ENCODE assay signal across 11 mouse cellular contexts in genomic region chr2:116072706-116073105, GRCm38 (mm10). TPM values are rescaled to one million over a fixed set of nuclear protein-coding genes. Genes with fewer than 3 reads are reported as not detected.
A peak's percentile ranks its signal among the peaks of the same experiment; 100 is the strongest.
DNase-seq lines count a peak whose midpoint lies in the region; ATAC-seq and TF ChIP-seq lines count a peak whose summit lies in the region.
"Had no signal": no experiment of that assay in that cellular context is flagged by ENCODE, and none has a peak within 500 bp of the region (broad histone marks: within the 10 kb centered on the region; RNA-seq: fewer than 3 reads in every experiment).

No protein-coding gene starts in this region.

- peak overlapping the region; percentile 31; the same call in 1 of the 2 replicates for H3K4me3 ChIP-seq in left cerebral cortex, adult 2 months
- H3K4me3 ChIP-seq in forebrain, embryonic 11.5 days (ENCODE audit: low read depth, low read length): peak overlapping the region; percentile 75
- peak overlapping the region; percentile 78 for H3K4me3 ChIP-seq in intestine, embryonic 14.5 days (ENCODE audit: low read depth, low read length)
- H3K4me3 ChIP-seq in neural tube, embryonic 15.5 days (replicated peaks): peak overlapping the region; percentile 36

- no peak for TF ChIP-seq CTCF in left cerebral cortex, adult 2 months (IDR thresholded peaks at IDR 0.05)

- H3K9ac ChIP-seq in forebrain, embryonic 11.5 days (ENCODE audit: low read length): peak overlapping the region; percentile 58; the same call in 1 of the 2 replicates
- peak overlapping the region; percentile 97 for H3K9ac ChIP-seq in intestine, embryonic 14.5 days (ENCODE audit: low read length)
- H3K9ac ChIP-seq in neural tube, embryonic 15.5 days (replicated peaks): peak overlapping the region; percentile 46; the same call in 1 of the 2 replicates
- H3K9ac ChIP-seq: liver, embryonic 15.5 days had no signal

- intact Hi-C loops in left cerebral cortex, adult 2 months (cut with DNase I): loop anchor here (10.0 kb wide), 3 partner anchors 752 to 1448 kb away; no protein-coding TSS in a partner anchor

- H3K9me3 ChIP-seq in forebrain, embryonic 11.5 days (ENCODE audit: control insufficient read depth, low read length): no peaks in the 10 kb centered on the region
- no peaks in the 10 kb centered on the region for H3K9me3 ChIP-seq in intestine, embryonic 14.5 days (ENCODE audit: control insufficient read depth, low read length)
- no peaks in the 10 kb centered on the region for H3K9me3 ChIP-seq in neural tube, embryonic 15.5 days (replicated peaks)
- H3K9me3 ChIP-seq: liver, embryonic 15.5 days had no signal

- H3K4me2 ChIP-seq in forebrain, embryonic 11.5 days (ENCODE audit: low read depth, low read length, severe bottlenecking): peak overlapping the region; percentile 82
- peak overlapping the region; percentile 68 for H3K4me2 ChIP-seq in intestine, embryonic 14.5 days (ENCODE audit: low read length)
- H3K4me2 ChIP-seq in neural tube, embryonic 15.5 days: peak overlapping the region; percentile 81
- H3K4me2 ChIP-seq: liver, embryonic 15.5 days had no signal

- ATAC-seq in forebrain, embryonic 11.5 days (replicated peaks; ENCODE audit: low FRiP score): no peak
- ATAC-seq in intestine, embryonic 14.5 days (replicated peaks; ENCODE audit: low FRiP score, low TSS enrichment, low read depth): no peak
- no peak for ATAC-seq in neural tube, embryonic 15.5 days (ENCODE audit: low FRiP score)
- no peak for ATAC-seq in granulocyte monocyte progenitor cell, adult 5-6 weeks (replicated peaks; ENCODE audit: poor library complexity, severe bottlenecking)

- peaks cover 20% of the 10 kb centered on the region for H3K4me1 ChIP-seq in forebrain, embryonic 11.5 days (replicated peaks; ENCODE audit: control insufficient read depth, insufficient read depth, low read length)
- H3K4me1 ChIP-seq in intestine, embryonic 14.5 days (replicated peaks; ENCODE audit: control insufficient read depth, insufficient read depth, low read length): peaks cover 13% of the 10 kb centered on the region
- peaks cover 29% of the 10 kb centered on the region for H3K4me1 ChIP-seq in neural tube, embryonic 15.5 days

- H3K36me3 ChIP-seq in forebrain, embryonic 11.5 days (ENCODE audit: control insufficient read depth, insufficient read depth, low read length): no peaks in the 10 kb centered on the region
- no peaks in the 10 kb centered on the region for H3K36me3 ChIP-seq in intestine, embryonic 14.5 days (ENCODE audit: control insufficient read depth, insufficient read depth, low read length)
- H3K36me3 ChIP-seq in neural tube, embryonic 15.5 days: no peaks in the 10 kb centered on the region
- H3K36me3 ChIP-seq: liver, embryonic 15.5 days had no signal

- peak overlapping the region; percentile 28 for H3K27ac ChIP-seq in left cerebral cortex, adult 2 months
- no peak overlapping the region for H3K27ac ChIP-seq in forebrain, embryonic 11.5 days (ENCODE audit: low read depth, low read length)
- peak overlapping the region; percentile 98; the same call in 1 of the 2 replicates for H3K27ac ChIP-seq in intestine, embryonic 14.5 days (ENCODE audit: low read depth)
- H3K27ac ChIP-seq in neural tube, embryonic 15.5 days (replicated peaks): peak overlapping the region; percentile 73; the same call in 1 of the 2 replicates
- H3K27ac ChIP-seq: liver, embryonic 15.5 days had no signal

- DNase-seq in left cerebral cortex, adult 2 months (ENCODE audit: extremely low spot score in 1 of 2, low spot score in 2 of 2): no peak
- no peak for DNase-seq in left cerebral cortex, adult 18-20 months (ENCODE audit: low spot score in 2 of 2)
- no peak for DNase-seq in forebrain, embryonic 11.5 days (ENCODE audit: low spot score)
- DNase-seq in intestine, embryonic 14.5 days (ENCODE audit: low spot score): peak; percentile 57
- no peak for DNase-seq in urinary bladder, postnatal 36 days (ENCODE audit: low spot score in 2 of 2)
- DNase-seq in spleen, postnatal 4 days (ENCODE audit: low spot score in 2 of 2): no peak
- DNase-seq: cerebellum, adult 11 months; gastrocnemius, postnatal 36 days had no signal

- peaks cover 22% of the 10 kb centered on the region for H3K27me3 ChIP-seq in forebrain, embryonic 11.5 days (ENCODE audit: control insufficient read depth, insufficient read depth, low read length)
- peaks cover 31% of the 10 kb centered on the region; the same call in 1 of the 2 replicates for H3K27me3 ChIP-seq in intestine, embryonic 14.5 days (replicated peaks; ENCODE audit: control insufficient read depth, insufficient read depth, low read length)
- H3K27me3 ChIP-seq in neural tube, embryonic 15.5 days (replicated peaks): peaks cover 12% of the 10 kb centered on the region

- 2% methylated on average over 5 of the region's 5 CpGs for whole genome bisulfite sequencing in forebrain, embryonic 11.5 days
- 9% methylated on average over 5 of the region's 5 CpGs for WGBS in intestine, embryonic 14.5 days
- WGBS in neural tube, embryonic 15.5 days: 12% methylated on average over 5 of the region's 5 CpGs

RNA-seq across cellular contexts. Expression of gene Meis2, which starts 7.1 kb away (rescaled TPM):
- 100 to 1,000 TPM; 110 to 116 TPM for total RNA-seq in left cerebral cortex, adult 2 months (2021)
- total RNA-seq in left cerebral cortex, adult 18-20 months (2021): 100 to 1,000 TPM; 109 to 117 TPM
- 75.4 and 77.2 TPM in 2 replicates for polyA plus RNA-seq in forebrain, embryonic 11.5 days (2014; fragmentation: Nextera tagmentation; extraction: Ambion mirVana)
- polyA plus RNA-seq in intestine, embryonic 14.5 days (2014; fragmentation: Nextera tagmentation; extraction: Ambion mirVana): 67.3 and 73.2 TPM in 2 replicates
- 74.4 and 95.5 TPM in 2 replicates for polyA plus RNA-seq in neural tube, embryonic 15.5 days (2015; fragmentation: Nextera tagmentation; extraction: Ambion mirVana)
- total RNA-seq in granulocyte monocyte progenitor cell, adult 5-6 weeks (2014; fragmentation: Nextera tagmentation): not detected in 2 replicates
- not detected in 2 replicates for total RNA-seq in granulocyte monocyte progenitor cell, adult 5-6 weeks (2017)

Comparison
In these comparisons a context has a peak if more than half of its experiments do, and no peak if none do; other contexts are left out.
1. H3K9ac ChIP-seq: peak in every context shown above with its lines; median percentile 97 in intestine, embryonic 14.5 days; 58 in forebrain, embryonic 11.5 days; 46 in neural tube, embryonic 15.5 days.
2. RNA of gene Meis2, which starts 7.1 kb away (total RNA-seq): 109 to 117 TPM in left cerebral cortex, adult 18-20 months and 110 to 116 TPM in left cerebral cortex, adult 2 months; not detected in granulocyte monocyte progenitor cell, adult 5-6 weeks; every median in the first group is over 100 times any median in the second.
3. Peak in every context shown above with its lines, with median percentiles within 50 percentile points of each other: H3K4me3 ChIP-seq and H3K4me2 ChIP-seq.